Mouse (Mus musculus) neutrophil, adult 83 days (primary cell): ENCODE results near the gene Ehd1. TPM values are rescaled to one million over a fixed set of nuclear protein-coding genes. Genes with fewer than 3 reads are reported as not detected.

Experiments
- total RNA-seq, 2 experiments: library from RNA; stranded (reverse); gene quantifications; one replicate each; pipeline ENCODE4 v1.2.4; 2023

The Ehd1 gene
- total RNA-seq, result 100 to 1,000 TPM; 198 to 207 TPM

GRCm38 (mm10) chr19:6276426-6277421 is at the start of gene Ehd1:
Gene Ehd1 (plus strand): TSS chr19:6276725.

GRCm38 (mm10) chr19:6235084-6236052 is 41.2 kb upstream of the Ehd1 start, which contains the start of gene Ppp2r5b:
Gene Ppp2r5b (minus strand): TSS chr19:6235872.

DNA sequence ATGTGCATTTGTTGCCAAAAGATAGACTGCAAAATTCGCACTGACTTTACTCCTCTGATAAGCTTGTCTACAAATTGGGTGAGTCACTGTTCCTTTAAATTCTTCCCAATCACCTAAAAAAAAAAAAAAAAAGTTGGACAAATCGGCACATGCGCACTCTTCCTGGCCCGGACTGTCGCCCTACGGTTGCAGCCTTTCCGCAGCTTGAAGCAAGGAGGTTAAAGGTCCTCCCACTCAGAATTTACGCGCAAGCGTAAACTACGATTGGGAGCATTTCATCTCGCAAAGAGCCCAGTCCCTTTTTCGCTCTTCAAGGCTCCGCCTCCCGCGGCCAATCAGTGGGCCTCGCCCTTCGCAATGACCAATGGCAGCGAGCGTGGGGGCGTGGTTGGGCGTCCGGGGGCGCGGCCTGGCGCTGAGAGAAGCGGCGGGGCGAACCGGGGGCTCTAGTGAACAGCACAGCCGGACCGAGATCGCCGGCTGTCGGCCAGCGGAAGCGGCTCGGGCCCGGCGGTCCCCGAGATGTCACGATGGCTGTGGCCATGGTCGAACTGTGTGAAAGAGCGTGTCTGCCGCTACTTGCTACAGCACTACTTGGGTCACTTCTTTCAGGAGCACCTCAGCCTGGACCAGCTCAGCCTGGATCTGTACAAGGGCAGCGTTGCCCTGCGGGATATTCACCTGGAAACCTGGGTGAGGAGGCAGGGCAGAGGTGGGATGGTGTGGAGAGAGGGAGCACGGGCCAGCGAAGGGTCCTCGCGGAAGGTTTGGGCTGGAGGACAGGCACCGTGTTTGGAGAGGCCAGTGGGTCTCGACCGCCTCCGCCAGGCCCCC is 35.0 kb upstream of the Ehd1 start, which contains the start of gene Atg2a:
TSS of gene Atg2a (plus strand) at position 395 of the 834 bp plus-strand sequence.

GRCm38 (mm10) chr19:6306137-6306551 is 29.6 kb downstream of the Ehd1 start, which contains the start of gene Cdc42bpg:
Gene Cdc42bpg (plus strand): TSS chr19:6306456.

GRCm38 (mm10) chr19:6334673-6335457 is 58.3 kb downstream of the Ehd1 start, which contains the start of gene Men1:
Gene Men1 (plus strand): TSS chr19:6334979.

GRCm38 (mm10) chr19:6340524-6341452 is 64.3 kb downstream of the Ehd1 start, which contains the start of gene Map4k2:
Gene Map4k2 (plus strand): TSS chr19:6341135.

Other genes with a start within 250 kb of the Ehd1 start
- gene Syvn1, start 230.1 kb upstream of the Ehd1 start, total RNA-seq, result 10 to 100 TPM; 40.0 to 42.7 TPM
- 10 to 100 TPM; 15.5 to 17.7 TPM for gene Mrpl49, start 218.9 kb upstream of the Ehd1 start, total RNA-seq
- 1,000 to 10,000 TPM; 1,500 to 1,520 TPM for gene Fau, start 218.9 kb upstream of the Ehd1 start, total RNA-seq
- gene Znhit2, start 215.5 kb upstream of the Ehd1 start, total RNA-seq, result 10 to 100 TPM; 11.3 to 13.7 TPM
- 10 to 100 TPM in 1 of 2 experiments, 1 to 10 TPM in 1; 9.7 to 10.8 TPM for gene Tm7sf2, start 208.4 kb upstream of the Ehd1 start, total RNA-seq
- 10 to 100 TPM; 71.2 to 76.9 TPM for gene Vps51, start 199.5 kb upstream of the Ehd1 start, total RNA-seq
- not detected for gene Tmem262, start 196.7 kb upstream of the Ehd1 start, total RNA-seq
- not detected for gene Gm28374, start 194.5 kb upstream of the Ehd1 start, total RNA-seq
- 10 to 100 TPM; 23.8 to 26.0 TPM for gene Zfpl1, start 191.8 kb upstream of the Ehd1 start, total RNA-seq
- 10 to 100 TPM; 31.2 to 31.6 TPM for gene Cdca5, start 191.7 kb upstream of the Ehd1 start, total RNA-seq
- gene AC131692.1, start 182.3 kb upstream of the Ehd1 start, total RNA-seq, result 1 to 10 TPM; 1.2 to 2.0 TPM
- gene Naaladl1, start 170.9 kb upstream of the Ehd1 start, total RNA-seq, result 1 to 10 TPM in 1 of 2 experiments, under 1 TPM in 1; 0.46 to 1.7 TPM
- gene Sac3d1, start 158.1 kb upstream of the Ehd1 start, total RNA-seq, result 1 to 10 TPM; 6.6 to 7.2 TPM
- gene Snx15, start 148.4 kb upstream of the Ehd1 start, total RNA-seq, result 10 to 100 TPM; 11.3 to 14.2 TPM
- 1 to 10 TPM in 1 of 2 experiments, under 1 TPM in 1; 0.94 to 1.3 TPM for gene Batf2, start 135.7 kb upstream of the Ehd1 start, total RNA-seq
- gene Arl2, start 135.2 kb upstream of the Ehd1 start, total RNA-seq, result 10 to 100 TPM; 12.9 to 17.1 TPM
- gene Majin, start 92.3 kb upstream of the Ehd1 start, total RNA-seq, result not detected
- gene Gpha2, start 50.3 kb upstream of the Ehd1 start, total RNA-seq, result not detected
- gene Ppp2r5b, start 40.9 kb upstream of the Ehd1 start, total RNA-seq, result 10 to 100 TPM; 18.7 to 20.3 TPM
- 100 to 1,000 TPM in 1 of 2 experiments, 10 to 100 TPM in 1; 88.4 to 104 TPM for gene Atg2a, start 35.1 kb upstream of the Ehd1 start, total RNA-seq
- gene Cdc42bpg, start 29.7 kb downstream of the Ehd1 start, total RNA-seq, result 10 to 100 TPM in 1 of 2 experiments, 1 to 10 TPM in 1; 7.5 to 11.7 TPM
- gene Men1, start 58.3 kb downstream of the Ehd1 start, total RNA-seq, result 10 to 100 TPM; 21.9 to 22.6 TPM
- gene Map4k2, start 64.4 kb downstream of the Ehd1 start, total RNA-seq, result 100 to 1,000 TPM; 397 to 423 TPM
- 100 to 1,000 TPM; 454 to 459 TPM for gene Sf1, start 87.0 kb downstream of the Ehd1 start, total RNA-seq
- gene Pygm, start 107.7 kb downstream of the Ehd1 start, total RNA-seq, result 1 to 10 TPM; 3.1 to 4.6 TPM
- gene Rasgrp2, start 122.6 kb downstream of the Ehd1 start, total RNA-seq, result 100 to 1,000 TPM; 407 to 413 TPM
- gene Nrxn2, start 142.0 kb downstream of the Ehd1 start, total RNA-seq, result under 1 TPM in 1 of 2 experiments, not detected in 1; 0.40 TPM